Comparison of ENCODE assay signal across 8 mouse cellular contexts in the genomic region with DNA sequence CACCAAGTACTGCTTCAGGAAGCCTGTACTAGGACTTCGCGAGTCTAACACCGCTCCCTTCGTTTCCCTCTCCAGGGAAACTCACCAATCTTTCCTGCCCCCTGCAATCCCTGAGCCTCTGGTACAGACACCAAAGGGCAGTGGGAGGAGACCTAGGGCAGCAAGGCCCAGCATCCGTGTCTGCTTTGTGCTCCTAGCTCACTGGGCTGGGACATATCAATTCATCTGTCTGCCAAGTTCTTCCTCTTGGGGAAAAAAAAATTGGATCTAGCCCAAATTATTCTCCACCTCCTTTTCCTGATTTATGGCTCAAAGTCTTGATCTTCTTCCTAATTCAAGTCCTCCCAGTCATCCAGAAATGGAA.
DNase-seq lines count a peak whose midpoint lies in the region; ATAC-seq lines count a peak whose summit lies in the region.

No protein-coding gene starts in this region.

- H3K36me3 ChIP-seq in heart, embryonic 15.5 days: no peaks in the 10 kb centered on the region
- H3K36me3 ChIP-seq in forebrain, embryonic 16.5 days (ENCODE audit: control insufficient read depth, insufficient read depth): no peaks in the 10 kb centered on the region
- H3K36me3 ChIP-seq in midbrain, embryonic 11.5 days (ENCODE audit: control insufficient read depth, insufficient read depth, low read length): no peaks in the 10 kb centered on the region

- H3K4me3 ChIP-seq in heart, embryonic 15.5 days: no peak overlapping the region
- no peak overlapping the region for H3K4me3 ChIP-seq in brown adipose tissue, adult 24 weeks (ENCODE audit: insufficient read depth, low read depth, low read length)
- H3K4me3 ChIP-seq in forebrain, embryonic 16.5 days (replicated peaks; ENCODE audit: low read length): peak overlapping the region; percentile 24; the same call in 1 of the 2 replicates
- H3K4me3 ChIP-seq in midbrain, embryonic 11.5 days (ENCODE audit: low read depth, low read length): peak overlapping the region; percentile 14; the same call in 1 of the 2 replicates

- H3K9ac ChIP-seq in heart, embryonic 15.5 days: no peak overlapping the region
- peak overlapping the region; percentile 46; the same call in 1 of the 2 replicates for H3K9ac ChIP-seq in forebrain, embryonic 16.5 days (replicated peaks; ENCODE audit: low read depth, low read length)
- H3K9ac ChIP-seq in midbrain, embryonic 11.5 days (ENCODE audit: low read length): peak overlapping the region; percentile 31; the same call in 1 of the 2 replicates

- H3K4me1 ChIP-seq in heart, embryonic 15.5 days (replicated peaks): peaks cover 6% of the 10 kb centered on the region; the same call in 1 of the 2 replicates
- H3K4me1 ChIP-seq in brown adipose tissue, adult 24 weeks (ENCODE audit: control insufficient read depth, insufficient read depth, insufficient read length, low read length): peaks cover 7% of the 10 kb centered on the region; the same call in 1 of the 2 replicates
- H3K4me1 ChIP-seq in forebrain, embryonic 16.5 days (replicated peaks; ENCODE audit: control insufficient read depth, insufficient read depth, low read length): peaks cover 33% of the 10 kb centered on the region
- H3K4me1 ChIP-seq in midbrain, embryonic 11.5 days (ENCODE audit: control insufficient read depth, insufficient read depth, low read length): no peaks in the 10 kb centered on the region

- no peaks in the 10 kb centered on the region for H3K9me3 ChIP-seq in heart, embryonic 15.5 days (replicated peaks)
- H3K9me3 ChIP-seq in forebrain, embryonic 16.5 days (ENCODE audit: control insufficient read depth, low read length): no peaks in the 10 kb centered on the region
- no peaks in the 10 kb centered on the region for H3K9me3 ChIP-seq in midbrain, embryonic 11.5 days (ENCODE audit: control insufficient read depth, low read length)

- H3K27ac ChIP-seq in heart, embryonic 15.5 days: no peak overlapping the region
- 0 out of 2 replicates have a peak overlapping the region, but pooled peaks have one; percentile 1 for H3K27ac ChIP-seq in brown adipose tissue, adult 24 weeks (replicated peaks; ENCODE audit: low read depth, low read length)
- no peak overlapping the region for H3K27ac ChIP-seq in forebrain, embryonic 16.5 days (ENCODE audit: low read length)
- no peak overlapping the region for H3K27ac ChIP-seq in midbrain, embryonic 11.5 days (ENCODE audit: low read depth, low read length)

- 6% methylated on average over 5 of the region's 5 CpGs for WGBS in heart, embryonic 15.5 days
- 9% methylated on average over 5 of the region's 5 CpGs for WGBS in forebrain, embryonic 16.5 days
- 7% methylated on average over 5 of the region's 5 CpGs for WGBS in midbrain, embryonic 11.5 days

- DNase-seq in heart, adult 18-20 months: no peak
- no peak for DNase-seq in midbrain, embryonic 11.5 days (ENCODE audit: low spot score, missing footprints)
- no peak for DNase-seq in retina, postnatal 1 day
- DNase-seq in cerebellum, postnatal 25 days: no peak
- no peak for DNase-seq in ovary, adult 18-20 months (ENCODE audit: low spot score)

- no peak for ATAC-seq in heart, embryonic 15.5 days (replicated peaks; ENCODE audit: insufficient number of reproducible peaks, insufficient read depth, low FRiP score, low read depth)
- peak; percentile 32; the same call in 1 of the 2 replicates for ATAC-seq in forebrain, embryonic 16.5 days
- peak; percentile 25; the same call in 1 of the 2 replicates for ATAC-seq in midbrain, embryonic 11.5 days (ENCODE audit: low FRiP score)

- peak overlapping the region; percentile 50 for H3K4me2 ChIP-seq in heart, embryonic 15.5 days
- H3K4me2 ChIP-seq in forebrain, embryonic 16.5 days (ENCODE audit: low read length): peak overlapping the region; percentile 45
- H3K4me2 ChIP-seq in midbrain, embryonic 11.5 days: peak overlapping the region; percentile 35

- H3K27me3 ChIP-seq in heart, embryonic 15.5 days: peaks cover 28% of the 10 kb centered on the region
- H3K27me3 ChIP-seq in forebrain, embryonic 16.5 days (replicated peaks; ENCODE audit: control insufficient read depth, insufficient read depth, low read length): no peaks in the 10 kb centered on the region
- H3K27me3 ChIP-seq in midbrain, embryonic 11.5 days (ENCODE audit: control insufficient read depth, insufficient read depth, low read length): no peaks in the 10 kb centered on the region

Comparison
In these comparisons a context has a peak if more than half of its experiments do, and no peak if none do; other contexts are left out.
1. H3K4me3 ChIP-seq: peak in forebrain, embryonic 16.5 days (single experiment) and midbrain, embryonic 11.5 days (single experiment); none in heart, embryonic 15.5 days (single experiment) and brown adipose tissue, adult 24 weeks (single experiment).
2. Peak in every context shown above with its lines, with median percentiles within 50 percentile points of each other: H3K4me2 ChIP-seq.